Mouse (Mus musculus) C2C12 (cell line): ENCODE results near the gene Dop1a.

Source experiments
- CEBPB ChIP-seq: IDR thresholded peaks from one replicate; pipeline ENCODE4 v1.6.1; 2011; ENCODE audit warnings: low read depth, mild to moderate bottlenecking, control low read depth, moderate library complexity
- CTCF ChIP-seq: IDR thresholded peaks from one replicate; pipeline ENCODE4 v1.5.1; 2011; ENCODE audit not compliant: control insufficient read depth, insufficient read depth, insufficient read length

DNA sequence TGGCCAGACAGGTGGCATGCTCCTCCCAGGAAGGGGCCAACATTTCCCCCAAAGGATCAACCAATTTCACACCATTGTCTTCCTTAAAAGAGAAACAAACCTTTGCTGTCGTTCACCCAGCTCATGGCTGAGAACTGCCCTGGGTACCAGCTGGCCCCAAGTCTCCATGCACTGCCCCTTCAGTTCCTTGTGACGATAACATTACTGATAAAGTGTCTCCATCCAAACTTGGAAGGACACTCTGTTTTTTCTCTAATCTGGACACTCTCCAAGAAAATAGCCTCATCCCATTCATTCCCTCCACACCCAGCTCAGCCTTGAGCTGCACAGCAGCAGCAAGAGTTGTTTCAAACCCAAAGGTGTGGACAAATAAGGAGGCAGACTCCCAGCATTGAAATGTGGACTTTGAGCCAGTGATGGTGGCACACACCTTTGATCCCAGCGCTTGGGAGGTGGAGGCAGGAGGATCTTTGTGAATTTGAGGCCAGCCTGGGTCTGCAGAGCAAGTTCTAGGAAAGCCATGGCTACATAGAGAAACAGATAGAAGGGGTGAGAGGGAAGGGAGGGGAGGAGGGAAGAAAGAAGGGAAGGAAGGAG, 102.5 kb downstream of the Dop1a start:
- TF ChIP-seq CEBPB: no peak
- TF ChIP-seq CTCF: no peak
